Mouse (Mus musculus): ENCODE measurements around the gene Ythdf1. TPM values are rescaled to one million over a fixed set of nuclear protein-coding genes. Genes with fewer than 3 reads are reported as not detected.

The Ythdf1 gene
- polyA plus RNA-seq, 1 experiment = 76.7 TPM

DNA sequence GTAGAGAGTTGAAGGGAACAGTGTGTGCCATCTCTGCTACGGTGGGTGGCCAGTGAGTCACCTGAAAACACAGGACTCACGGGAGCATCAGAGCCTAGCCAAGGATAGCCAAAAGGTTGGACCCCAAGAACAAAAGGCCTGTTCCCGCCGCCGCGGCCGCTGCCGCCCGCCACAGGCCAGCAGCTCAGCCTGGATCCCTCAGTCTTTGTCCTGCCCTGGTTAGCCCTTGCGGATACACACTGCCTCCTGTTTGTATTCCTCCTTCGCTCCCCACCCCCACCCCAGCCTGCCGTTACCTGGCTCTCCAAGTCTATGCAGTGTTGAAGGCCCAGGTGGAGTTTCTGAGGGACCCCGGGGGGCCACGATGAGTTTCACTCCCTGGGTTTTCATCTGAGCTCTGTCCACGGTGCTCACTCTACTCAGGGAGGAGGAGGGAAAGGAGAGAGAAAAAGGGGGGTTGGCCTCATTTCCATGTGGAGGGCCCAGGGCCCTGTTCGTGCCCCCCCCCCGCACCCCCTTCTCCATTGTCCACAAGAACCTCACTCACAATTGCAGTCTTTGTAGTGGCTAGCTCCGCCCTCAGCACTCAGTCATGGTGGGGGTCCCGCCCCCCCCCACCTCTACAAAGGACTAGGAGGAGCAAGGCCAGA lies 31.4 kb downstream of the Ythdf1 start:
- Histone ChIP-seq H3K4me3 (ENCODE audit: control insufficient read depth, insufficient read depth, low read length) (no peak overlapping the region), H3K4me1 (replicated peaks; ENCODE audit: control insufficient read depth, insufficient read depth, low read length) (no peaks in the 10 kb centered on the region), H3K27me3 (ENCODE audit: control insufficient read depth, insufficient read depth, low read length) (peaks cover 15% of the 10 kb centered on the region; the same call in 1 of the 2 replicates), H3K27ac (ENCODE audit: control insufficient read depth, insufficient read depth, low read length) (no peak overlapping the region), H3K36me3 (ENCODE audit: control insufficient read depth, insufficient read depth, low read length) (no peaks in the 10 kb centered on the region)
- TF ChIP-seq CTCF (IDR thresholded peaks at IDR 0.05; ENCODE audit: borderline replicate concordance, control insufficient read depth, extremely low read depth, insufficient read depth, low read length, poor library complexity) (no peak), POLR2A (IDR thresholded peaks at IDR 0.05; ENCODE audit: control insufficient read depth, extremely low read depth, insufficient read depth, low read length, poor library complexity) (no peak)
- DNase-seq = no peak
- WGBS = 27% methylated on average over 19 of the region's 19 CpGs

DNA sequence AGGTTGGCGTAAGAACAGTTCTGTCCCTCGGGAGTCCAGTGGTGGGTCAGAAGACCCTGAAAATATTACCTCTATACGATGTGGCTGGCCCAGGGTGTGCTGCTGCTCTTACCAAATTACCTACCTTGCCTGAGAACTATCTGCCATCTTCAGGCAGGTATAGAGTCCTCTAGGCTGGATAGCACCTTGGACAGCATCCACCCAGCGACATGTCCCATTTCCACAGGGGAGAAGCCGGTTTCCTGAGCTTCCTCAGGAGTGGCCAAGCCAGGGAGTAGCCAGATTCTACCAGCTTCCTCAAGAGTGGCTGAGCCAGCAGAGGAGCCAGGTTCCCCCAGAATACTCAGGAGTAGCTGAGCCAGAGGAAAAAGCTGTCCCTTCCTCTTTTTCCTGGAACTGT lies 35.5 kb downstream of the Ythdf1 start:
- 59% methylated on average over 5 of the region's 5 CpGs for WGBS
- no peak for DNase-seq
- Histone ChIP-seq H3K36me3 (ENCODE audit: control insufficient read depth, insufficient read depth, low read length) (no peaks in the 10 kb centered on the region), H3K27me3 (ENCODE audit: control insufficient read depth, insufficient read depth, low read length) (no peaks in the 10 kb centered on the region; the same call in 1 of the 2 replicates), H3K4me3 (ENCODE audit: control insufficient read depth, insufficient read depth, low read length) (no peak overlapping the region), H3K27ac (ENCODE audit: control insufficient read depth, insufficient read depth, low read length) (no peak overlapping the region), H3K4me1 (replicated peaks; ENCODE audit: control insufficient read depth, insufficient read depth, low read length) (no peaks in the 10 kb centered on the region)
- TF ChIP-seq POLR2A (IDR thresholded peaks at IDR 0.05; ENCODE audit: control insufficient read depth, extremely low read depth, insufficient read depth, low read length, poor library complexity) (no peak), CTCF (IDR thresholded peaks at IDR 0.05; ENCODE audit: borderline replicate concordance, control insufficient read depth, extremely low read depth, insufficient read depth, low read length, poor library complexity) (no peak)

DNA sequence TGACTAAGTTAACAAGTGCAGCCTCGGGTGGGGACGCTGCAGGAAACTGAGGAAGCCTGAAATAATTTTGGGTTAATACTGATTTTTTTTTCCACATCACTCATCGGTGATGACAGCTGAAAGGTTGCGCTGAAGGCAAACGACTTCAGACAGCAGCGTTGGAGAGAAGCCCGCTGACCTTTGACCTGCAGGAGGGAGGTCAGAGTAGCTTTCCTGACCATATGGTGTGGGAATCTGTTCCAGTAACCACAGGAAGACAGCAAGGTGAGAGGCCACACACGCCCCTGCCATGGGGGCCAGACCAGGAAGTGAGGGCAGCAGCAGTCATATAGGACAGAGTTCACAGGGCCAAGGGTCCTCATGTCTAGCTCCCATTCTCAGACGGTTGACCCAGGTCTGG lies 39.5 kb downstream of the Ythdf1 start:
- no peaks in the 10 kb centered on the region for H3K36me3 ChIP-seq (ENCODE audit: control insufficient read depth, insufficient read depth, low read length)
- no peak overlapping the region for H3K27ac ChIP-seq (ENCODE audit: control insufficient read depth, insufficient read depth, low read length)
- H3K27me3 ChIP-seq (ENCODE audit: control insufficient read depth, insufficient read depth, low read length) = no peaks in the 10 kb centered on the region; the same call in 1 of the 2 replicates
- H3K4me3 ChIP-seq (ENCODE audit: control insufficient read depth, insufficient read depth, low read length) = no peak overlapping the region
- DNase-seq = no peak
- no peaks in the 10 kb centered on the region for H3K4me1 ChIP-seq (replicated peaks; ENCODE audit: control insufficient read depth, insufficient read depth, low read length)
- TF ChIP-seq POLR2A (IDR thresholded peaks at IDR 0.05; ENCODE audit: control insufficient read depth, extremely low read depth, insufficient read depth, low read length, poor library complexity) = no peak
- no peak for TF ChIP-seq CTCF (IDR thresholded peaks at IDR 0.05; ENCODE audit: borderline replicate concordance, control insufficient read depth, extremely low read depth, insufficient read depth, low read length, poor library complexity)
- WGBS = 48% methylated on average over 9 of the region's 9 CpGs

GRCm38 (mm10) chr2:180879365-180880067 lies 41.2 kb downstream of the Ythdf1 start:
- DNase-seq = no peak
- no peak for TF ChIP-seq POLR2A (IDR thresholded peaks at IDR 0.05; ENCODE audit: control insufficient read depth, extremely low read depth, insufficient read depth, low read length, poor library complexity)
- no peak for TF ChIP-seq CTCF (IDR thresholded peaks at IDR 0.05; ENCODE audit: borderline replicate concordance, control insufficient read depth, extremely low read depth, insufficient read depth, low read length, poor library complexity)
- Histone ChIP-seq H3K36me3 (ENCODE audit: control insufficient read depth, insufficient read depth, low read length) (no peaks in the 10 kb centered on the region), H3K27me3 (ENCODE audit: control insufficient read depth, insufficient read depth, low read length) (no peaks in the 10 kb centered on the region), H3K4me1 (replicated peaks; ENCODE audit: control insufficient read depth, insufficient read depth, low read length) (no peaks in the 10 kb centered on the region), H3K27ac (ENCODE audit: control insufficient read depth, insufficient read depth, low read length) (no peak overlapping the region), H3K4me3 (ENCODE audit: control insufficient read depth, insufficient read depth, low read length) (no peak overlapping the region)
- WGBS = 62% methylated on average over 7 of the region's 7 CpGs

DNA sequence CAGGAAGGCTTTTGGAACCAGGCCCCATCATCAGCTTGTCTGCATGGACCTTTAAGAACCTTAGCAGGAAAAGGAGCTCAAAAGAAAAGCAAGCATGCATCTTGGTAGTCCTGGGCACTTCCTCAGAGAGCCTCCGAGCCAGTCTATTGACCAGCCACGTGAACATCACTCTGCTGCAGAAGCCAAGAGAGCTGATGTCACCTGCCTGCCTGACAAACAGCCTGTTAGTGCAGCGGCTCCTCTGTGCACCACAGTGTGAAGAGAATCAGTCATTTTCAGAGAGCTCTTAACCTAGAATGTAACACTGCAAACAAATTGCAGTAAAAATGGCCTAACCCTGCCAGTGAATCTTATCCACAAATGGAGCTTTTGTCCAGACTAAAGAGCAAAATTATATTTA lies 50.7 kb downstream of the Ythdf1 start:
- no peaks in the 10 kb centered on the region for H3K36me3 ChIP-seq (ENCODE audit: control insufficient read depth, insufficient read depth, low read length)
- WGBS = 48% methylated on average over 3 of the region's 3 CpGs
- TF ChIP-seq CTCF (IDR thresholded peaks at IDR 0.05; ENCODE audit: borderline replicate concordance, control insufficient read depth, extremely low read depth, insufficient read depth, low read length, poor library complexity) = no peak
- TF ChIP-seq POLR2A (IDR thresholded peaks at IDR 0.05; ENCODE audit: control insufficient read depth, extremely low read depth, insufficient read depth, low read length, poor library complexity) = no peak
- no peak for DNase-seq
- H3K4me1 ChIP-seq (replicated peaks; ENCODE audit: control insufficient read depth, insufficient read depth, low read length) = no peaks in the 10 kb centered on the region
- H3K27ac ChIP-seq (ENCODE audit: control insufficient read depth, insufficient read depth, low read length) = no peak overlapping the region
- no peak overlapping the region for H3K4me3 ChIP-seq (ENCODE audit: control insufficient read depth, insufficient read depth, low read length)
- H3K27me3 ChIP-seq (ENCODE audit: control insufficient read depth, insufficient read depth, low read length) = no peaks in the 10 kb centered on the region

DNA sequence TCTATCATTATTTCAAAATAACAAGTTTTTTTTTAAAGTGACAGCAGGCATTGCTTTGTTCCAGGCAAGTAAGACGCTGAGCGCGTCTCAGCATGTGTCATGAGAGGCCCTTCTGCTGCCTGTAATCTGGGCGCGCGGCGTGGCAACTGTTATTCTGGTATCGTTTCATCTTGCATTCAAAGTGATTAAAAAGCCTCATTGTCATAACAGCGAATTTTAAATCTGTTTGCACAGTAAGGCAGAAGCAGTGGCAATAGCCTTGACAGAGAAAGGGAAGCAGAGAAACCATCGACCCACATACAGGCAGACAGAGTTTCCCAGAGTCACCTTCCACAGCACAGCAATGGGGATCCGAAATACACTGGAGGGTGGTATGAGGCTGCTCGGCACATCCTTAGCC lies 59.2 kb downstream of the Ythdf1 start:
- H3K36me3 ChIP-seq (ENCODE audit: control insufficient read depth, insufficient read depth, low read length) = no peaks in the 10 kb centered on the region
- H3K4me3 ChIP-seq (ENCODE audit: control insufficient read depth, insufficient read depth, low read length) = no peak overlapping the region
- H3K27me3 ChIP-seq (ENCODE audit: control insufficient read depth, insufficient read depth, low read length) = no peaks in the 10 kb centered on the region
- WGBS = 81% methylated on average over 12 of the region's 12 CpGs
- TF ChIP-seq POLR2A (IDR thresholded peaks at IDR 0.05; ENCODE audit: control insufficient read depth, extremely low read depth, insufficient read depth, low read length, poor library complexity) (no peak), CTCF (IDR thresholded peaks at IDR 0.05; ENCODE audit: borderline replicate concordance, control insufficient read depth, extremely low read depth, insufficient read depth, low read length, poor library complexity) (no peak)
- H3K4me1 ChIP-seq (replicated peaks; ENCODE audit: control insufficient read depth, insufficient read depth, low read length) = no peaks in the 10 kb centered on the region
- no peak for DNase-seq
- H3K27ac ChIP-seq (ENCODE audit: control insufficient read depth, insufficient read depth, low read length) = no peak overlapping the region
